Mouse (Mus musculus): Measurements from ENCODE around the gene Mipol1. TPM values are rescaled to one million over a fixed set of nuclear protein-coding genes. Genes with fewer than 3 reads are reported as not detected.

Mipol1 gene
- total and polyA plus RNA-seq, 3 experiments: 6.4 to 10.4 (median 6.6) TPM

DNA sequence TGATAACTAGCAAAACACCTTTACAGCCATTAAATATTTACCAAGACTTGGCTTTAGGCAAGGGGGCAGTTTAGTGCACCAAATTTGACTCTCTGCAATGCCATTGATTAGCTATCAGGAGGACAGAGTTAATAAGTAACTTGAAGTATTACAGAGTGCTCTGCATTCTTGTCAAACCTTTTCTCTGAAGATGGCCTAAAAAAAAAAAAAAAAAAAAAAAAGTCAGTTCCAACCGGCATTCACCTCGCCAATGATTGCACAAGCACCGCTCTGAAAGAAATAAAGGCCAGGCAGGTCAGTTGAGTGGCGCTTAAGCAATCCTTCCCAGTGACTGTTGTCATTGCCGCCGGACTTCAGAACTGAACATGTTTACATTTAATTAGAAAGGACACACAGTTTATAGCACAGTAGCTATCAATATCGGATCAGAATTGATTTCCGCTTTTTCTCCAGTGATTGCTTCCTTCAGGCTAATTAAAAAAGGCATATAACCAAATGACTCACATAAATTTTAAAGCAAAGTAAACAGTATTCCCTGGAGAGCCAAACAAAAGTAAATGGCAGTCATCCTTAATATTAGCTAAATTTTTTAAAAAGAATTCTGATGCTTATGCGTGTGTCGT is 214.2 kb downstream of the Mipol1 start:
- Histone ChIP-seq H3K27me3 (replicated peaks) (no peaks in the 10 kb centered on the region), H3K79me2 (replicated peaks; ENCODE audit: control insufficient read depth, extremely low read depth, insufficient read depth, poor library complexity, severe bottlenecking) (no peaks in the 10 kb centered on the region), H3K27ac (ENCODE audit: insufficient read depth, low read depth) (no peak overlapping the region), H3K9ac (ENCODE audit: insufficient read depth, low read depth) (no peak overlapping the region), H3K4me2 (ENCODE audit: insufficient read depth, low read depth, poor library complexity, severe bottlenecking) (no peak overlapping the region), H3K4me3 (replicated peaks in 1 of 3; ENCODE audit: low read depth in 2 of 3, low read length in 2 of 3, poor library complexity in 1 of 3) (no peak overlapping the region), H3K9me3 (replicated peaks; ENCODE audit: low read length) (no peaks in the 10 kb centered on the region), H3K36me3 (replicated peaks in 1 of 2; ENCODE audit: control insufficient read depth in 1 of 2, insufficient read depth in 1 of 2, low read length in 1 of 2) (no peaks in the 10 kb centered on the region), H3K4me1 (ENCODE audit: control insufficient read depth in 1 of 2, insufficient read depth in 2 of 2) (no peaks in the 10 kb centered on the region)
- DNase-seq (ENCODE audit: extremely low read depth): no peak
- in situ Hi-C loops (cut with MboI; ENCODE audit: low pct_ligation_motif_present, low pct_unique_long_range_greater_than_20kb, low sequenced_read_pairs) (no loop called here), dilution Hi-C loops (cut with MboI; ENCODE audit: extremely low pct_ligation_motif_present, extremely low pct_unique_long_range_greater_than_20kb, low sequenced_read_pairs) (no loop called here)
- TF ChIP-seq MAFK (IDR thresholded peaks at IDR 0.05; ENCODE audit: insufficient replicate concordance, low read length) (no peak), CHD1 (IDR thresholded peaks at IDR 0.05; ENCODE audit: low read depth, low read length) (no peak), HCFC1 (IDR thresholded peaks at IDR 0.05; ENCODE audit: low read depth, low read length) (no peak), MXI1 (IDR thresholded peaks at IDR 0.05; ENCODE audit: low read depth, low read length) (no peak), ZNF384 (IDR thresholded peaks at IDR 0.05; ENCODE audit: low read depth, low read length) (no peak), E2F4 (IDR thresholded peaks at IDR 0.05; ENCODE audit: insufficient replicate concordance, low read depth, low read length) (no peak), USF2 (conservative IDR thresholded peaks at IDR 0.05; ENCODE audit: low read depth, low read length) (no peak), CHD2 (IDR thresholded peaks at IDR 0.05; ENCODE audit: low read length) (no peak), MAX (IDR thresholded peaks at IDR 0.05; ENCODE audit: low read length) (no peak), PAX5 (IDR thresholded peaks at IDR 0.05; ENCODE audit: low read length) (no peak), NELFE (IDR thresholded peaks at IDR 0.05; ENCODE audit: low read depth, low read length) (no peak)

DNA sequence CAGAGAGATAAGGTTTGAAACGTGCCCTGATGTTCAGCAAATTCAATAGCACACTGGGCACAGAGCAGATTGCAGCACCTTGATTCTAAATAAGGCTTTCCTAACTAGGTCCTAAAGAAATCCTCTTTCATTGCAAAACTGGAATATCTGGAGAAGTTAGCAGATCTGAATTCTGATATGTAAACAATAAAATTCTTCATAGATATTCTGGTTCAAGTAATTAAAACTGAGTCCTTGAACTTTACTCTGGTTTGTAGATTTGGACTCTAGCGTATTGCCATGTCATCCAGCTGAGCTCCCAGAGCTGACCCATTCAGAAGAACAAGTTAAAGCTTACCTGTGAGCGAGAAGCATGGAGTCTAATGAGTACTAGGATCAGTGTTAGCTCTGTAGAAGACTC is 217.1 kb downstream of the Mipol1 start:
- Histone ChIP-seq H3K4me2 (ENCODE audit: insufficient read depth, low read depth, poor library complexity, severe bottlenecking) (no peak overlapping the region), H3K27me3 (replicated peaks) (no peaks in the 10 kb centered on the region)
- in situ Hi-C loops (cut with MboI; ENCODE audit: low pct_ligation_motif_present, low pct_unique_long_range_greater_than_20kb, low sequenced_read_pairs): no loop called here

More for the DNA sequence above, 217.1 kb downstream of the Mipol1 start:
- Histone ChIP-seq H3K36me3 (replicated peaks in 1 of 2; ENCODE audit: control insufficient read depth in 1 of 2, insufficient read depth in 1 of 2, low read length in 1 of 2) (no peaks in the 10 kb centered on the region), H3K9me3 (replicated peaks; ENCODE audit: low read length) (peaks cover under 1% of the 10 kb centered on the region), H3K79me2 (replicated peaks; ENCODE audit: control insufficient read depth, extremely low read depth, insufficient read depth, poor library complexity, severe bottlenecking) (no peaks in the 10 kb centered on the region), H3K4me3 (replicated peaks in 1 of 3; ENCODE audit: low read depth in 2 of 3, low read length in 2 of 3, poor library complexity in 1 of 3) (no peak overlapping the region), H3K27ac (ENCODE audit: insufficient read depth, low read depth) (no peak overlapping the region), H3K9ac (ENCODE audit: insufficient read depth, low read depth) (no peak overlapping the region), H3K4me1 (ENCODE audit: control insufficient read depth in 1 of 2, insufficient read depth in 2 of 2) (no peaks in the 10 kb centered on the region)
- TF ChIP-seq CHD2 (IDR thresholded peaks at IDR 0.05; ENCODE audit: low read length) (no peak), MAX (IDR thresholded peaks at IDR 0.05; ENCODE audit: low read length) (no peak), IRF4 (IDR thresholded peaks at IDR 0.05; ENCODE audit: low read depth, low read length) (no peak), SIN3A (IDR thresholded peaks at IDR 0.05; ENCODE audit: low read length) (no peak), SMC3 (IDR thresholded peaks at IDR 0.05; ENCODE audit: low read depth, low read length) (no peak), USF1 (IDR thresholded peaks at IDR 0.05; ENCODE audit: low read depth, low read length) (no peak), POLR2AphosphoS2 (IDR thresholded peaks at IDR 0.05; ENCODE audit: low read depth, low read length) (no peak), ELF1 (IDR thresholded peaks at IDR 0.05; ENCODE audit: low read depth, low read length) (no peak), CTCF (conservative IDR thresholded peaks at IDR 0.05 in 1 of 2, IDR thresholded peaks at IDR 0.05 in 1 of 2; ENCODE audit: low read depth in 2 of 2, low read length in 2 of 2) (no peak), HCFC1 (IDR thresholded peaks at IDR 0.05; ENCODE audit: low read depth, low read length) (no peak), MXI1 (IDR thresholded peaks at IDR 0.05; ENCODE audit: low read depth, low read length) (no peak), JUND (conservative IDR thresholded peaks at IDR 0.05; ENCODE audit: low read depth, low read length) (no peak)
- dilution Hi-C loops (cut with MboI; ENCODE audit: extremely low pct_ligation_motif_present, extremely low pct_unique_long_range_greater_than_20kb, low sequenced_read_pairs): no loop called here
- no peak for DNase-seq (ENCODE audit: extremely low read depth)
